Mouse (Mus musculus) left cerebral cortex, adult 2 months (tissue): ENCODE measurements around the gene Cdc40. TPM values are rescaled to one million over a fixed set of nuclear protein-coding genes. Genes with fewer than 3 reads are reported as not detected.

Experiments
- DNase-seq, 2 experiments: peaks; one replicate each; pipeline ENCODE4 v3.0.0; 2021 to 2022; ENCODE audit warnings: low spot score in 2 of 2, mixed read lengths in 1 of 2; ENCODE audit errors: extremely low spot score in 1 of 2
- H3K27ac ChIP-seq: fragments of 200-600 bp; 2 replicates; pipeline ENCODE4 v1.8.1; 2022
- H3K4me3 ChIP-seq: fragments of 200-600 bp; 2 replicates; pipeline ENCODE4 v1.8.1; 2022
- CTCF ChIP-seq: fragments of 200-600 bp; IDR thresholded peaks from 2 replicates; pipeline ENCODE4 v1.8.1; 2022; ENCODE audit warnings: antibody characterized with exemption, mild to moderate bottlenecking, moderate library complexity
- intact Hi-C: fragments of 180-260 bp; cut with DNase I; formaldehyde crosslinking; loops from one replicate; pipeline ENCODE4 v1.15.1; 2025
- total RNA-seq, 2 experiments: library from RNA; stranded (reverse); gene quantifications; 2 replicates each; pipeline ENCODE4 v1.2.3; 2021

The Cdc40 gene
- total RNA-seq, 2 experiments from 2014 or later, result 43.6 to 46.7 TPM

DNA sequence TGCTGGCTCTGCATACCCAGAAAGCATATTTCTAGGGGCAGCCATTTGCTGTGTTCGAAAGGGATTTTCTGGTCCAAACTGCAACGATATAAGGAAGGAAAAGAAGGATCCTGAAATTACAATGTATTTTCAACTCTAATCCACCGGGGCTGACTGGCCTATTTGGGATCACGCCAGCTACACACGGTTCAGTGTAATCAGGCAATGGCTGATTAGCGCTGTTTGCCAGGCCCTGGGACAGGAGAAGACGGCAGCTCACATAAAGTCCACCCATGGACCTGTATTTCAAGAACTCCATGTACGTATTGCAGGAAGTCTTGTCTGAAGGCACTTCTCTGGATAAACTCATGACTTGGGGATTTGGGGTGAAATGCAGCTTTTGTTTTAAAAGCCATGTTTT is 25.5 kb downstream of the Cdc40 start:
- intact Hi-C loops, result no loop called here
- H3K4me3 ChIP-seq, result no peak overlapping the region
- no peak for DNase-seq
- H3K27ac ChIP-seq, result no peak overlapping the region
- no peak for TF ChIP-seq CTCF

DNA sequence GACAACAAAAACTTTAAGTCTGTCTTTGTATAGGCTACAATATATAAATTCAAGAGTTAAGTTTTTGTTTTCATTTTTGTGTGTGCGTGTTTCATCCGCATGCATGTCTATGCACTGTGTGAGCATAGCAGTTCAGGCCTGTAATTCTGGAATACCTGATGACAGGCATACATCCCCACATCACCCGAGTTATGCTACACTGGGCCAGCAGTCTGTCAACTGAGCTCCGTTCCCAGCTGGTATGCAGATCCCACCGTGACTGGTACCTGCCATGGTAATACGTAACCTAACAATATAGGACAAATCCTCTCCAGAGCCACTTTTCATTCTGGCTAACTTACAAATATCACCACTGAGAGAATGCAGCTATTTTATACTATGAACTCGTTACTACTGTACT is 26.4 kb downstream of the Cdc40 start:
- TF ChIP-seq CTCF, result no peak

DNA sequence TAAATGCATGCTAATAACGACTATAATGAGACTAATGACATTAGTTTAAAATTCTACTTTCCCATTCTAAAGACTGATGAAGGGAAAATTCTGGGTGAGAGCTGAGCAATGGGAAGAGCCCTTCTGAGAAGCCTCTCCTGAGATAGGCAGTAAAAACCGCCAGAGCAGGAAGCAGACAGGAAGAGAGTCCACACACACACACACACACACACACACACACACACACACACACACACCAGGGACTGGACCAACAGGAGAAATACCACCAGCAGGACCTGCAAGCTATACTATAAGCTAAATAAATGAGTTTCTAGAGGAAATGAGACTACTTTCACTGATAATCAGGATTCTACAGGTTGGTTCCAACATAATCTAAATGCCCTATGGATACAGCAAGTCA is 27.5 kb downstream of the Cdc40 start:
- no peak for TF ChIP-seq CTCF
- H3K27ac ChIP-seq, result no peak overlapping the region
- no peak overlapping the region for H3K4me3 ChIP-seq
- no peak for DNase-seq
- intact Hi-C loops, result no loop called here

More for the DNA sequence above, 26.4 kb downstream of the Cdc40 start:
- intact Hi-C loops, result no loop called here
- Histone ChIP-seq H3K4me3 (no peak overlapping the region), H3K27ac (no peak overlapping the region)
- no peak for DNase-seq

DNA sequence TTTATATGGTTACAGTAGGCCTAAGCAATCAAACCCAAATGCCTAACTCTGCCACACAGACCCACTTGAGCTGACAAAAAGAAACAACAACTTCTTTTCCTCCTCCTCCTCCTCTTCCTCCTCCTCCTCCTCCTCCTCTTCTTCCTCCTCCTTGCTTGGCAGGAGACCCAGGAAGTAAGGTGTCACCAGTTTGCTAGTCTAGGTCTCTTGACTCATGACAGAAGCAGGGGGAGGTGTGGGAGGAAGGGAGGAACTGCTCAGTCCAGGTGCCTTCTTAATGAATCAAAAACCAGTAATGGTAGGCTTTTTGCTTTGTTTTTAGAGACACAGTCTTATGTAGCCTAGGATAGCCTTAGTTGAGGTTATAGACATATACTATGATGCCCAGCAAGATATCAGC is 32.0 kb downstream of the Cdc40 start:
- no peak for DNase-seq
- intact Hi-C loops, result no loop called here
- no peak overlapping the region for H3K4me3 ChIP-seq
- H3K27ac ChIP-seq, result no peak overlapping the region
- TF ChIP-seq CTCF, result no peak

DNA sequence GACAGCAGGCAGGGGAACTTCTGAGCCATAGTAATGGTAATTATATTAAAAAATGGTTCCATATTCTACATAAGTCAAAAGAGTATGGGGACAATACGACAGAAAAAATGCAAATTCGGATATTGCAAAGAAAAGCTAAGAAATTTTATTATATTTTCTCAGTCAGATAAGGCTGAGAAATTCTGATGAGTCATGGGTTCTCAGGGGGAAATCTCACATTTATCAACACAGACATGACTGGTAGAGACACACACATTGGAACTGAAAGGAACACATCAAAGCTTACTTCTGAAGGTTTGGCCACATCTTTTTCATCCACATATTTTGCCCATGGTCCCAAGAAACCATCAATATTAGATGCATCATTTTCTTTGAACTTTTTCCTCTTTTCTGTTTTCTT is 32.5 kb downstream of the Cdc40 start:
- no peak for DNase-seq
- Histone ChIP-seq H3K27ac (no peak overlapping the region; the same call in 1 of the 2 replicates), H3K4me3 (no peak overlapping the region)
- TF ChIP-seq CTCF, result no peak
- intact Hi-C loops, result no loop called here

DNA sequence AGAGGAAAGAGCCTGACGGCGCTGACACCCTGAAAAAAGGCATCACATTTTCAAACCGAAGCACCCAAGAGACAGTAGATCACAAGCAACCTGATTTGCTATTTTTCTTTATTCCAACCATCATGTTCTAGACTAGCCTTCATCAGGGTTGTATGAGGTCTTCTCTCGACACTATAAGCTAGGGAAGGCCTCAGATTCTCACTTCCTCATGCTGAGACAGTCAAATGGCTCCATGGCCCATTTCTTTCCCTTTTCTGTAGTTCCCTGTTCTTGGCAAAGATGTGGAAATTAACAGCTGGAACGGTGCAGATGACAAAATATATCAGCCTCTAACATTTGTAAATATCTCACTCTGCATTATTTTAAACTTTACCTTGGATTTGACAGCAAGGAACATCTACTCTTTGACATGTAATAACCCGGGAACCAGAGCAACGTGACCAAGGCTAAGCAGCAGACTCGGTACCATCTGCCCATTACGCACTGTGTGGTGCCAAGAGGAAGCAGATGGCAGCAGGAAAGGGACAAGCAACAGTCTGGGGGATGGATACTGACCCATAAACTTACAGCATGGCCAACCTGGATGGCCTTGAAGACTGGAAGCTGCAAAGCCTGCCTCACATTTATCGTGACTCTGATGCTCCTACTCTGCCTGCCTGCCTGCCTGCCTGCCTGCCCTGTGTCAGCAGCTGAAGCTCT is 35.8 kb downstream of the Cdc40 start:
- H3K27ac ChIP-seq, result peak overlapping the region; percentile 1; the same call in 1 of the 2 replicates
- H3K4me3 ChIP-seq, result no peak overlapping the region
- no peak for DNase-seq
- intact Hi-C loops, result no loop called here
- no peak for TF ChIP-seq CTCF

DNA sequence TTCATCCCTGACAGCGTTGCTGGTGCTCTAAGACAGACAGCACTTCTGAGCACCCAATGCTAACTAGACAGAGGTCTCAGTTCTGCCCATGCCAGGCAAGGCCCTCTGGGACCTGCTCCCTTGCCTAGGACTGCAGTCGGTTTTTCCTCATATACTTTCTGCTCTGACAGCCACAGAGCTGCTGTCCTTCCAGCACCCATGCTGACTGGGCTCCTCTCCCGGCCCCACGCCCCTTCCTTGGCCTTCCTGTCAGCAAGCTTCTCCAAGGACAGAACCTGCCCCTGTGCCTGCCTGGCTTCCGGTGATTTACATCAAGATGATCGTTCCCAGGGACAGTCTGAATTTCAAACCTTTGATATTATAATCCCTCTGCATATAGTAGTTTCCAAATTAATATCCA is 37.5 kb downstream of the Cdc40 start:
- intact Hi-C loops, result loop anchor here (2.0 kb wide), 2 partner anchors 35 to 157 kb away; no protein-coding TSS in a partner anchor

DNA sequence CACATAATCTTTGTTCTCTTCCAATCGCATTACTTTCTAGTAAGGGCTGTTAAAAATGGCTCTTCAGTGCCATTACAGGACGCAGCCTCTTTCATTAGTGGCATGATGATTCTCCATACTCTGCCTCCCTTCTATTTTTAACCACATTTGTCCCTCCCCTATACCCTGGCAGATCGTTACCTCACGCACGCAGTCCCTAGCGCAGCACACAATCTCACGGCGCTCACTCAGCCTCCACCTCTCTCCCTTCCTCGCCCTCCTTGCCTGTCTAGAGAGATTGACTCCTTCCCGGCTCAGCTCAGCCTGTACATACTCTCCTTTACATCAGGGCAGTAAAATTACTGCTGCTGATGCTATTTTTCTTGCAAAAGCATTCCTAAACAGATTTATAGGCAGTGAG is 38.6 kb downstream of the Cdc40 start:
- DNase-seq, result no peak
- intact Hi-C loops, result loop anchor here (2.0 to 5.0 kb wide), 4 partner anchors 36 to 207 kb away; no protein-coding TSS in a partner anchor

More for the DNA sequence above, 37.5 kb downstream of the Cdc40 start:
- no peak for DNase-seq
- no peak overlapping the region for H3K4me3 ChIP-seq
- no peak for TF ChIP-seq CTCF
- H3K27ac ChIP-seq, result peak overlapping the region; percentile 81

DNA sequence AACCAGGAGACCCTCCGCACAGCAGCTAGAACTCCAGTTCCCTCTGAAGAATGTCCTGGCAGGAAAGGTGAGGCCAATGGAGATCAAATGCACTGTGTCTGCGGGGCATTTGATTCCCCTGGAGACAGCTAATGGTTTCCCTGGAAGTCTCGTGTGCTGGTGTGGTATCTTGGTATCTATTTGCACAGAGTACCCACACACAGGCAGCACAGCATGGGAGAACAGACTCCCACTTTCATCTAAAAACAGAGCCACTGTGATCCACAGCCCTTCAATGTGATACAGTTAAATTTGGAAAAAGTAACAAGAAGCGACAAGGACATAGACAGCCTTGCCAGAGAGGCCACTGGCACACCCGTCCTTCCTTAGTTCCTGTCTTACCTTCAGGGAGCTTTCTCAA is 39.3 kb downstream of the Cdc40 start:
- TF ChIP-seq CTCF, result no peak
- H3K4me3 ChIP-seq, result no peak overlapping the region
- peak overlapping the region; percentile 88 for H3K27ac ChIP-seq
- intact Hi-C loops, result loop anchor here (2.0 to 5.0 kb wide), 4 partner anchors 37 to 207 kb away; no protein-coding TSS in a partner anchor
- DNase-seq, result no peak

More for the DNA sequence above, 38.6 kb downstream of the Cdc40 start:
- H3K4me3 ChIP-seq, result no peak overlapping the region
- peak overlapping the region; percentile 81 for H3K27ac ChIP-seq
- TF ChIP-seq CTCF, result no peak

DNA sequence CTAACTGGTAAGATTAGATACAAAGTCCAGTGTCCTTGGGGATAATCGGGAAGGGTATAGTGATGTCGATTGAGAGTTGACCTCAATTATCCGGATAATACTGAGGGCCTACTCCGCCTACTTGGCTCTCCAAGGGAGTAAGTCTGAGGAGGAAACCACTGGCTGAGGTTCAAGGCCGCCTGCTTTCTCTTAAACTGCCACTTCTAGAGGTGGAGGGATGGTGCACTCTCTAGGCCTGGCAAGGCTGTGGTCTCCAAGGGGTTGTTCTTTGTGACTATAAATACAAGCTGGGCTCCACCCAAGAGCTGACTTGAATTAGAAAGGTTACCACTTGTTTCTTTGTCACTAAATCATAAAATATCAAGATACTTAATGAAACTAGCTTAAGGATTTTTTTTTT is 43.0 kb downstream of the Cdc40 start:
- Histone ChIP-seq H3K4me3 (no peak overlapping the region), H3K27ac (peak overlapping the region; percentile 59)
- DNase-seq, result no peak
- no peak for TF ChIP-seq CTCF
- intact Hi-C loops, result loop anchor here (5.0 kb wide), 2 partner anchors 88 to 203 kb away; no protein-coding TSS in a partner anchor

DNA sequence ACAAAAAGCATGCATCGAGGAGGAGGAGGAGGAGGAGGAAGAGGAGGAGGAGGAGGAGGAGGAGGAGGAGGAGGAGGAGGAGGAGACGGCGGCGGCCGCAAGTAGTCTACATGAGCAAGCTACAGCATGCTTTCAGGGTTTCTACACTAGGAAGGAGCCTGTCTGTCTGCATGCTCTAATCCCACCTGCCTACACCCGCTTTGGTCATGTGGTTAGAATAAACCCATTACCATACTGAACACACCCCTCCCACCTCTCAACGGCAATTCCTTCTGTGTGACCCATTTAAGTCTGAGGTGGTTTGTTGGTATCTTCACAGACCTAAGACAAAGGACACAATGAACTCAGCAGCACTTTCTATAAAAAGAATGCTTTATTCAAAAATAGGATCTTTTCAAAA is 51.8 kb downstream of the Cdc40 start:
- peak overlapping the region; percentile 41; the same call in 1 of the 2 replicates for H3K27ac ChIP-seq
- no peak for DNase-seq
- intact Hi-C loops, result no loop called here
- H3K4me3 ChIP-seq, result no peak overlapping the region
- TF ChIP-seq CTCF, result no peak

DNA sequence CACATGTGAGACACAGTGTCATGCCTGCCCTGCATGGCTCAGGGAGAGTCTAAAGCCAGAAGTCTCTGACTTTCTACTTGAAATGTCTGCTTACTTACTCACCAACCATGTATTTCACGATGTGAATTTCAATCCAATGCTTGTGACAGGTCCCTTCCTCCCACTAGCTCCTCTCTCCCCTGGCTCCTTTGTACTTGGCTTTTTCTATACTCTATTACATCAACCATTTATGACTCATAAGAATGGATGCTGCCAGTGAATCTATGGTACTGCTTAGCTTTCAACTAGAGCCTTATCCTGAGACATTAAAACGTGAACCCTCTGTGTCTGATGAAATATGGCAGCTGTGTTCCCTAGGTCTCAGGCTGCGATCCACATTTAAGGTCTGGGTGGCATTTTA is 52.8 kb downstream of the Cdc40 start:
- no peak overlapping the region for H3K4me3 ChIP-seq
- intact Hi-C loops, result loop anchor here (1.0 kb wide), 1 partner anchor 49 kb away; no protein-coding TSS in a partner anchor
- H3K27ac ChIP-seq, result peak overlapping the region; percentile 82
- no peak for TF ChIP-seq CTCF
- no peak for DNase-seq

DNA sequence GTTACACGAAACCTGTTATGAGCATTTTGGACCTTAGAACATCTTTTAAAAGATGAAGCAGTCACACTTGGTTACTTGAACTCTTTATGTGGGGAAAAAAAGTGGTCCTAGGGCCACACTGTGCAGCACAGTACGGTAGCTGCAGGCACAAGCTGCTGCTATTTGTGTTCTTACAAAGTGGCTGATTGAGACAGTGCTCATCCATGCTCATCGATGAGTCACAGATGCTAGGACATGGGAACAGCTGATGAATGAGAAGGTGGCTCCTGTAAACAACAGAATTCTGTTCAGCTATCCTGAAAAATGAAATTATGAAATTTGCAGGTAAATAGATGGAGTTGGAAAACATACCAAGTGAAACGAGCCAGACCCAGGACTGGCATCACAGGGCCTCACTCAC is 55.4 kb downstream of the Cdc40 start:
- Histone ChIP-seq H3K4me3 (no peak overlapping the region), H3K27ac (peak overlapping the region; percentile 58)
- intact Hi-C loops, result loop anchor here (5.0 kb wide), 2 partner anchors 65 to 140 kb away; no protein-coding TSS in a partner anchor
- DNase-seq, result no peak
- no peak for TF ChIP-seq CTCF
